Mouse (Mus musculus): ENCODE measurements around the gene Lgmn. TPM values are rescaled to one million over a fixed set of nuclear protein-coding genes. Genes with fewer than 3 reads are reported as not detected.
A peak's percentile ranks its signal among the peaks of the same experiment; 100 is the strongest.

The Lgmn gene
- polyA plus RNA-seq, 1 experiment from 2014 or later = 84.8 TPM

- H3K4me2 ChIP-seq (replicated peaks) = no peak overlapping the region
- WGBS = 79% methylated on average over 8 of the region's 8 CpGs
- H3K9ac ChIP-seq = no peak overlapping the region
- H3K9me3 ChIP-seq = no peaks in the 10 kb centered on the region
- ATAC-seq (ENCODE audit: low FRiP score, low read depth) = no peak
- H3K27ac ChIP-seq = no peak overlapping the region
- H3K4me1 ChIP-seq = peaks cover 9% of the 10 kb centered on the region
- H3K36me3 ChIP-seq = no peaks in the 10 kb centered on the region
- no peak overlapping the region for H3K4me3 ChIP-seq
- no peaks in the 10 kb centered on the region for H3K27me3 ChIP-seq
Measured at GRCm38 (mm10) chr12:102451126-102451851, 11.7 kb upstream of the Lgmn start.

GRCm38 (mm10) chr12:102450437-102450836, 10.8 kb upstream of the Lgmn start:
- ATAC-seq (ENCODE audit: low FRiP score, low read depth) = no peak
- Histone ChIP-seq H3K9ac (no peak overlapping the region), H3K9me3 (no peaks in the 10 kb centered on the region), H3K4me1 (peaks cover 9% of the 10 kb centered on the region), H3K4me3 (no peak overlapping the region), H3K27ac (peak overlapping the region; percentile 28; the same call in 1 of the 2 replicates), H3K4me2 (replicated peaks) (no peak overlapping the region), H3K27me3 (no peaks in the 10 kb centered on the region), H3K36me3 (no peaks in the 10 kb centered on the region)
- 59% methylated on average over 10 of the region's 10 CpGs for WGBS

GRCm38 (mm10) chr12:102445436-102445835, 5.8 kb upstream of the Lgmn start:
- H3K4me2 ChIP-seq (replicated peaks) = no peak overlapping the region
- no peaks in the 10 kb centered on the region for H3K27me3 ChIP-seq
- H3K36me3 ChIP-seq = no peaks in the 10 kb centered on the region
- WGBS = 54% methylated on average over 4 of the region's 4 CpGs
- no peak overlapping the region for H3K27ac ChIP-seq
- no peak overlapping the region for H3K9ac ChIP-seq
- no peaks in the 10 kb centered on the region for H3K9me3 ChIP-seq
- H3K4me1 ChIP-seq = peaks cover under 1% of the 10 kb centered on the region; the same call in 1 of the 2 replicates
- ATAC-seq (ENCODE audit: low FRiP score, low read depth) = no peak
- H3K4me3 ChIP-seq = no peak overlapping the region

- H3K27ac ChIP-seq = no peak overlapping the region
- H3K27me3 ChIP-seq = no peaks in the 10 kb centered on the region
- H3K4me2 ChIP-seq (replicated peaks) = no peak overlapping the region
- no peaks in the 10 kb centered on the region for H3K9me3 ChIP-seq
- WGBS = 83% methylated on average over 5 of the region's 5 CpGs
- H3K4me1 ChIP-seq = peaks cover 8% of the 10 kb centered on the region
- H3K9ac ChIP-seq = 0 out of 2 replicates have a peak overlapping the region, but pooled peaks have one; percentile 31
- no peak for ATAC-seq (ENCODE audit: low FRiP score, low read depth)
- H3K36me3 ChIP-seq = no peaks in the 10 kb centered on the region
- H3K4me3 ChIP-seq = no peak overlapping the region
Measured at GRCm38 (mm10) chr12:102443676-102444075, 4.1 kb upstream of the Lgmn start.

- H3K4me2 ChIP-seq (replicated peaks) = no peak overlapping the region
- H3K4me3 ChIP-seq = no peak overlapping the region
- no peaks in the 10 kb centered on the region for H3K36me3 ChIP-seq
- ATAC-seq (ENCODE audit: low FRiP score, low read depth) = no peak
- H3K27me3 ChIP-seq = no peaks in the 10 kb centered on the region
- 91% methylated on average over 15 of the region's 15 CpGs for WGBS
- no peaks in the 10 kb centered on the region for H3K9me3 ChIP-seq
- peaks cover 16% of the 10 kb centered on the region for H3K4me1 ChIP-seq
- H3K27ac ChIP-seq = no peak overlapping the region
- H3K9ac ChIP-seq = no peak overlapping the region
Measured at GRCm38 (mm10) chr12:102442639-102443038, 3.0 kb upstream of the Lgmn start.

GRCm38 (mm10) chr12:102441141-102441540, 1.5 kb upstream of the Lgmn start:
- Histone ChIP-seq H3K4me3 (no peak overlapping the region), H3K4me2 (replicated peaks) (no peak overlapping the region), H3K9ac (no peak overlapping the region), H3K9me3 (no peaks in the 10 kb centered on the region), H3K36me3 (no peaks in the 10 kb centered on the region), H3K27ac (no peak overlapping the region), H3K27me3 (no peaks in the 10 kb centered on the region), H3K4me1 (peaks cover 16% of the 10 kb centered on the region)
- 56% methylated on average over 6 of the region's 6 CpGs for WGBS
- no peak for ATAC-seq (ENCODE audit: low FRiP score, low read depth)

GRCm38 (mm10) chr12:102440551-102440950, 938 bp upstream of the Lgmn start:
- H3K9me3 ChIP-seq = no peaks in the 10 kb centered on the region
- H3K36me3 ChIP-seq = no peaks in the 10 kb centered on the region
- H3K27ac ChIP-seq = no peak overlapping the region
- no peaks in the 10 kb centered on the region for H3K27me3 ChIP-seq
- H3K9ac ChIP-seq = no peak overlapping the region
- ATAC-seq (ENCODE audit: low FRiP score, low read depth) = no peak
- H3K4me2 ChIP-seq (replicated peaks) = no peak overlapping the region
- peaks cover 16% of the 10 kb centered on the region for H3K4me1 ChIP-seq
- no peak overlapping the region for H3K4me3 ChIP-seq
- WGBS = 87% methylated on average over 7 of the region's 7 CpGs

- Histone ChIP-seq H3K4me3 (peak overlapping the region; percentile 68), H3K4me1 (peaks cover 16% of the 10 kb centered on the region), H3K4me2 (replicated peaks) (peak overlapping the region; percentile 71), H3K27me3 (no peaks in the 10 kb centered on the region), H3K9ac (peak overlapping the region; percentile 68), H3K9me3 (no peaks in the 10 kb centered on the region), H3K36me3 (no peaks in the 10 kb centered on the region), H3K27ac (peak overlapping the region; percentile 52; the same call in 1 of the 2 replicates)
- under 1% methylated on average over 20 of the region's 20 CpGs for WGBS
- peak; percentile 48 for ATAC-seq (ENCODE audit: low FRiP score, low read depth)
Measured at GRCm38 (mm10) chr12:102438983-102439631, 506 bp downstream of the Lgmn start.

- WGBS = 84% methylated on average over 5 of the region's 5 CpGs
- H3K9me3 ChIP-seq = no peaks in the 10 kb centered on the region
- H3K27ac ChIP-seq = no peak overlapping the region
- no peak for ATAC-seq (ENCODE audit: low FRiP score, low read depth)
- no peaks in the 10 kb centered on the region for H3K36me3 ChIP-seq
- peak overlapping the region; percentile 68 for H3K4me3 ChIP-seq
- peaks cover 16% of the 10 kb centered on the region for H3K4me1 ChIP-seq
- H3K9ac ChIP-seq = no peak overlapping the region
- peak overlapping the region; percentile 71 for H3K4me2 ChIP-seq (replicated peaks)
- H3K27me3 ChIP-seq = no peaks in the 10 kb centered on the region
Measured at GRCm38 (mm10) chr12:102437952-102438351, 1.7 kb downstream of the Lgmn start.

- WGBS = 76% methylated on average over 10 of the region's 10 CpGs
- no peak overlapping the region for H3K4me2 ChIP-seq (replicated peaks)
- no peaks in the 10 kb centered on the region for H3K9me3 ChIP-seq
- ATAC-seq (ENCODE audit: low FRiP score, low read depth) = no peak
- no peaks in the 10 kb centered on the region for H3K27me3 ChIP-seq
- peaks cover 22% of the 10 kb centered on the region for H3K4me1 ChIP-seq
- no peak overlapping the region for H3K27ac ChIP-seq
- no peak overlapping the region for H3K4me3 ChIP-seq
- no peaks in the 10 kb centered on the region for H3K36me3 ChIP-seq
- no peak overlapping the region for H3K9ac ChIP-seq
Measured at GRCm38 (mm10) chr12:102436939-102437526, 2.6 kb downstream of the Lgmn start.

GRCm38 (mm10) chr12:102434107-102434506, 5.5 kb downstream of the Lgmn start:
- H3K9me3 ChIP-seq = no peaks in the 10 kb centered on the region
- no peaks in the 10 kb centered on the region for H3K36me3 ChIP-seq
- ATAC-seq (ENCODE audit: low FRiP score, low read depth) = no peak
- no peak overlapping the region for H3K4me2 ChIP-seq (replicated peaks)
- no peak overlapping the region for H3K9ac ChIP-seq
- H3K4me1 ChIP-seq = peaks cover 22% of the 10 kb centered on the region
- H3K27me3 ChIP-seq = no peaks in the 10 kb centered on the region
- 88% methylated on average over 4 of the region's 4 CpGs for WGBS
- no peak overlapping the region for H3K27ac ChIP-seq
- no peak overlapping the region for H3K4me3 ChIP-seq

- H3K27ac ChIP-seq = no peak overlapping the region
- 69% methylated on average over 12 of the region's 12 CpGs for WGBS
- no peaks in the 10 kb centered on the region for H3K27me3 ChIP-seq
- H3K4me2 ChIP-seq (replicated peaks) = no peak overlapping the region
- H3K9me3 ChIP-seq = no peaks in the 10 kb centered on the region
- no peaks in the 10 kb centered on the region for H3K36me3 ChIP-seq
- H3K4me3 ChIP-seq = no peak overlapping the region
- peaks cover 9% of the 10 kb centered on the region for H3K4me1 ChIP-seq
- no peak for ATAC-seq (ENCODE audit: low FRiP score, low read depth)
- H3K9ac ChIP-seq = no peak overlapping the region
Measured at GRCm38 (mm10) chr12:102432238-102432637, 7.4 kb downstream of the Lgmn start.
